Mouse (Mus musculus): Measurements from ENCODE around the gene Tgif2. TPM values are rescaled to one million over a fixed set of nuclear protein-coding genes. Genes with fewer than 3 reads are reported as not detected.

The Tgif2 gene
- total and polyA plus RNA-seq, 2 experiments: 0.28 to 0.77 TPM

GRCm38 (mm10) chr2:156874047-156874759 lies 34.4 kb downstream of the Tgif2 start:
- DNase-seq (ENCODE audit: extremely low read depth, low read depth, low spot score): no peak
- 93% methylated on average over 8 of the region's 8 CpGs for WGBS
- H3K4me1 ChIP-seq (ENCODE audit: control insufficient read depth, insufficient read depth, low read length): peaks cover 15% of the 10 kb centered on the region
- H3K79me2 ChIP-seq (ENCODE audit: control insufficient read depth, insufficient read depth, low read length): peaks cover 17% of the 10 kb centered on the region
- H3K27me3 ChIP-seq (ENCODE audit: control insufficient read depth, insufficient read depth, low read length): no peaks in the 10 kb centered on the region
- no peak overlapping the region for H3K9ac ChIP-seq (ENCODE audit: low read depth, low read length)
- no peak overlapping the region for H3K4me3 ChIP-seq (ENCODE audit: insufficient read depth, low read depth, low read length)
- TF ChIP-seq CTCF (IDR thresholded peaks at IDR 0.05; ENCODE audit: low read depth, low read length): no peak
- no peak for TF ChIP-seq POLR2A (IDR thresholded peaks at IDR 0.05; ENCODE audit: extremely low read depth, insufficient read depth, low read length)
- no peak overlapping the region for H3K27ac ChIP-seq (replicated peaks; ENCODE audit: insufficient read depth, low read depth, low read length)
- H3K36me3 ChIP-seq (ENCODE audit: control insufficient read depth, insufficient read depth, low read length): peaks cover 38% of the 10 kb centered on the region

GRCm38 (mm10) chr2:156874760-156875510 lies 35.1 kb downstream of the Tgif2 start:
- H3K27me3 ChIP-seq (ENCODE audit: control insufficient read depth, insufficient read depth, low read length): no peaks in the 10 kb centered on the region
- H3K79me2 ChIP-seq (ENCODE audit: control insufficient read depth, insufficient read depth, low read length): peaks cover 10% of the 10 kb centered on the region
- no peak overlapping the region for H3K9ac ChIP-seq (ENCODE audit: low read depth, low read length)
- TF ChIP-seq POLR2A (IDR thresholded peaks at IDR 0.05; ENCODE audit: extremely low read depth, insufficient read depth, low read length) (no peak), CTCF (IDR thresholded peaks at IDR 0.05; ENCODE audit: low read depth, low read length) (no peak)
- H3K4me3 ChIP-seq (ENCODE audit: insufficient read depth, low read depth, low read length): no peak overlapping the region
- no peak for DNase-seq (ENCODE audit: extremely low read depth, low read depth, low spot score)
- no peak overlapping the region for H3K27ac ChIP-seq (replicated peaks; ENCODE audit: insufficient read depth, low read depth, low read length)
- 83% methylated on average over 4 of the region's 4 CpGs for WGBS
- peaks cover 8% of the 10 kb centered on the region for H3K4me1 ChIP-seq (ENCODE audit: control insufficient read depth, insufficient read depth, low read length)
- peaks cover 34% of the 10 kb centered on the region for H3K36me3 ChIP-seq (ENCODE audit: control insufficient read depth, insufficient read depth, low read length)

GRCm38 (mm10) chr2:156877726-156878125 lies 37.9 kb downstream of the Tgif2 start:
- no peak for TF ChIP-seq POLR2A (IDR thresholded peaks at IDR 0.05; ENCODE audit: extremely low read depth, insufficient read depth, low read length)
- no peak for TF ChIP-seq CTCF (IDR thresholded peaks at IDR 0.05; ENCODE audit: low read depth, low read length)
- no peak for DNase-seq (ENCODE audit: extremely low read depth, low read depth, low spot score)
- no peak overlapping the region for H3K27ac ChIP-seq (replicated peaks; ENCODE audit: insufficient read depth, low read depth, low read length)
- peaks cover 13% of the 10 kb centered on the region for H3K36me3 ChIP-seq (ENCODE audit: control insufficient read depth, insufficient read depth, low read length)
- no peak overlapping the region for H3K4me3 ChIP-seq (ENCODE audit: insufficient read depth, low read depth, low read length)
- no peaks in the 10 kb centered on the region for H3K27me3 ChIP-seq (ENCODE audit: control insufficient read depth, insufficient read depth, low read length)
- H3K79me2 ChIP-seq (ENCODE audit: control insufficient read depth, insufficient read depth, low read length): no peaks in the 10 kb centered on the region
- 55% methylated on average over 9 of the region's 9 CpGs for WGBS
- no peak overlapping the region for H3K9ac ChIP-seq (ENCODE audit: low read depth, low read length)
- H3K4me1 ChIP-seq (ENCODE audit: control insufficient read depth, insufficient read depth, low read length): no peaks in the 10 kb centered on the region

DNA sequence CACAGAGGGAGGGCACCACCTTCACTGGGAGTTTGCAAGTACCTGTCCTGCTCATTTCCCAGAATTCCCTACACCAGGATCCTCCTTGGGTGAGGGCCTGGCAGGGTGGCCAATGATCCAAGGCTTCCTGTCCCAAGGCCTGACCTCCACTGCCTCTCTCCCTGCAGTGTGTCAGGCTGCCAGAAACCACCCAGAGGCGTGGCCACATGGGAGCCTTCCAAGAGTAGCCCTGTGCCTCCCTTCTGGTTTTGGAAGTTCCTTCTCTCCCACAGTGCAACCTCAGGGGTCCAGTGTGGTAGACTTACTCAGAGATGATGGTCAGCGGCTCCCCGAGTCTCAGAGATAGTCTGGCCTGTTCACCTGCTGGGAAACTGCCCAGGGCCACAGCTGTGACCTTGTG lies 39.7 kb downstream of the Tgif2 start:
- TF ChIP-seq POLR2A (IDR thresholded peaks at IDR 0.05; ENCODE audit: extremely low read depth, insufficient read depth, low read length): no peak
- no peak for TF ChIP-seq CTCF (IDR thresholded peaks at IDR 0.05; ENCODE audit: low read depth, low read length)
- 87% methylated on average over 3 of the region's 3 CpGs for WGBS
- no peaks in the 10 kb centered on the region for H3K27me3 ChIP-seq (ENCODE audit: control insufficient read depth, insufficient read depth, low read length)
- no peaks in the 10 kb centered on the region for H3K79me2 ChIP-seq (ENCODE audit: control insufficient read depth, insufficient read depth, low read length)
- no peak for DNase-seq (ENCODE audit: extremely low read depth, low read depth, low spot score)
- no peaks in the 10 kb centered on the region for H3K36me3 ChIP-seq (ENCODE audit: control insufficient read depth, insufficient read depth, low read length)
- no peak overlapping the region for H3K9ac ChIP-seq (ENCODE audit: low read depth, low read length)
- no peak overlapping the region for H3K27ac ChIP-seq (replicated peaks; ENCODE audit: insufficient read depth, low read depth, low read length)
- no peak overlapping the region for H3K4me3 ChIP-seq (ENCODE audit: insufficient read depth, low read depth, low read length)
- no peaks in the 10 kb centered on the region for H3K4me1 ChIP-seq (ENCODE audit: control insufficient read depth, insufficient read depth, low read length)

DNA sequence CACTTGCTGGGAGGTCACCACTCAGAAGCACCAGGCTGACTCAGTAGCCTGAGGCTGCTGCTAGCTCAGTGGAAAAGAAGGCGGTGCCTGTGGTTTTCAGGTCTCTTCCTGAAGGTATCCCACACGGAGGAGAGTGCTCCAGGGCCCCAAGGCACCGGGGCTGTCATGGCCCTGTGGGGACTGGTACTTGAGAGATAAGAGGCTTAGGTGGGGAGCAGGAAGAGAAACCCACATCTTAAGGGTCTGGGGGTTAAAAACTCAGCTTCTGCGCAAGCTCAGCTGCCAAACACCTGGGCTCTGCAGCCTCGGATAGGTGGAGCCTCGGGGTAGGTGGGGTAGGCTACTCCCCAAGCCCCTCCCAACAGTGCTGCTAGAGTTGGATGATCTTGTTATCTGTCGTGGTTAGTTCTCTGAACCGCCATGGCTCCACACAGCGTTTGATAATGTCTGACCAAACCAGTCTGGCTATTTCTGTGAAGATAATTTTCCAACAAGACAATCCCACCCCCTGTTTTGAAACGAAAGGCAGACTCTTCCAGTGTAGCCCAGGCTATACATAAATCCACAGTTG lies 42.7 kb downstream of the Tgif2 start:
- TF ChIP-seq CTCF (IDR thresholded peaks at IDR 0.05; ENCODE audit: low read depth, low read length): no peak
- TF ChIP-seq POLR2A (IDR thresholded peaks at IDR 0.05; ENCODE audit: extremely low read depth, insufficient read depth, low read length): no peak
- 53% methylated on average over 10 of the region's 10 CpGs for WGBS
- no peak for DNase-seq (ENCODE audit: extremely low read depth, low read depth, low spot score)

More for the DNA sequence above, 42.7 kb downstream of the Tgif2 start:
- no peaks in the 10 kb centered on the region for H3K27me3 ChIP-seq (ENCODE audit: control insufficient read depth, insufficient read depth, low read length)
- H3K4me1 ChIP-seq (ENCODE audit: control insufficient read depth, insufficient read depth, low read length): no peaks in the 10 kb centered on the region
- H3K9ac ChIP-seq (ENCODE audit: low read depth, low read length): no peak overlapping the region
- H3K4me3 ChIP-seq (ENCODE audit: insufficient read depth, low read depth, low read length): no peak overlapping the region
- H3K79me2 ChIP-seq (ENCODE audit: control insufficient read depth, insufficient read depth, low read length): no peaks in the 10 kb centered on the region
- no peak overlapping the region for H3K27ac ChIP-seq (replicated peaks; ENCODE audit: insufficient read depth, low read depth, low read length)
- no peaks in the 10 kb centered on the region for H3K36me3 ChIP-seq (ENCODE audit: control insufficient read depth, insufficient read depth, low read length)
